Mouse (Mus musculus): ENCODE measurements around the gene Dedd2. TPM values are rescaled to one million over a fixed set of nuclear protein-coding genes. Genes with fewer than 3 reads are reported as not detected.
A peak's percentile ranks its signal among the peaks of the same experiment; 100 is the strongest.

The Dedd2 gene
- polyA plus RNA-seq, 1 experiment, result 2.5 TPM

- Histone ChIP-seq H3K27ac (ENCODE audit: insufficient read depth, low read length) (no peak overlapping the region), H3K4me3 (ENCODE audit: insufficient read depth, low read length) (no peak overlapping the region), H3K4me1 (ENCODE audit: control insufficient read depth, insufficient read depth, low read length) (no peaks in the 10 kb centered on the region)
- TF ChIP-seq CTCF (IDR thresholded peaks at IDR 0.05; ENCODE audit: borderline replicate concordance, insufficient read depth, low read length) (no peak), POLR2A (IDR thresholded peaks at IDR 0.05; ENCODE audit: low read depth, low read length) (no peak)
Measured at GRCm38 (mm10) chr7:25263968-25264870, 43.8 kb upstream of the Dedd2 start.

DNA sequence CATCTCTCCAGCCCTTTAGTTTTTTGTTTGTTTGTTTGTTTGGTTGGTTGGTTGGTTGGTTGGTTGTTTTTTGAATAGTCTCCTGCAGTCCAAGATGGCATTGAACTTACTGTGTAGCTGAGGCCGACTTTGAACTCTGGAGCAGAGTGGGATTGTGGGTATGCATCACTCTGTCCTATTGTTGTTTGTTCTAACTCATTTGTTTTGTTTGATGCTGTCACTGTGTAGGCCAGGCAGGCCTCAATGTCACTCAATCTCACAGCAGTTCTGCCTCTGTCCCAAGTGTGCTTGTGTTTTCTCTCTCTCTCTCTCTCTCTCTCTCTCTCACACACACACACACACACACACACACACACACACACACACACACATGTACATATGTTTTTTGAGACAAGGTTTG lies 41.5 kb upstream of the Dedd2 start:
- H3K4me1 ChIP-seq (ENCODE audit: control insufficient read depth, insufficient read depth, low read length), result no peaks in the 10 kb centered on the region
- no peak overlapping the region for H3K4me3 ChIP-seq (ENCODE audit: insufficient read depth, low read length)
- no peak overlapping the region for H3K27ac ChIP-seq (ENCODE audit: insufficient read depth, low read length)
- TF ChIP-seq CTCF (IDR thresholded peaks at IDR 0.05; ENCODE audit: borderline replicate concordance, insufficient read depth, low read length) (no peak), POLR2A (IDR thresholded peaks at IDR 0.05; ENCODE audit: low read depth, low read length) (no peak)

DNA sequence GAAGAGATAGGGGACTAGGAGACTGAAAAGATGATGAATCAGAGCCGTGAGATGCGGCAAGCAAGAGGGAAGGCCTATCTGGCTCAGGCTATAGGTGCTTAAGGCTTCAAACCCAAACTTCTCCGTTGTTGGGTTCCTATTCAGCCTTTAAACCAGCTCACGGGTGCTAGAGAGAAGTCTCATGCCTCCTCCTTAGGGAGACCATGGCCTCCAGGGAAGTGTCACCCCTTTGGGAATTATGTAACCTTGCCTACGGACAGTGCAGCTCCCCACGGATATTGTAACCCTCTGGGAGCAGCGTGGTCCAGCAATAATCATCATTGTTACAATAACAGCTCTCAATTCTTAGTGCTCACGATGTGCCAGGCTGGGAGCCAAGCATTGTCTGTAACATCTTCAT lies 31.4 kb upstream of the Dedd2 start:
- peak; percentile 48; the same call in 1 of the 2 replicates for TF ChIP-seq POLR2A (IDR thresholded peaks at IDR 0.05; ENCODE audit: low read depth, low read length)
- no peak for TF ChIP-seq CTCF (IDR thresholded peaks at IDR 0.05; ENCODE audit: borderline replicate concordance, insufficient read depth, low read length)
- Histone ChIP-seq H3K4me1 (ENCODE audit: control insufficient read depth, insufficient read depth, low read length) (no peaks in the 10 kb centered on the region), H3K4me3 (ENCODE audit: insufficient read depth, low read length) (peak overlapping the region; percentile 44; the same call in 1 of the 2 replicates), H3K27ac (ENCODE audit: insufficient read depth, low read length) (peak overlapping the region; percentile 93)

GRCm38 (mm10) chr7:25251071-25251791 lies 30.8 kb upstream of the Dedd2 start:
- H3K27ac ChIP-seq (ENCODE audit: insufficient read depth, low read length), result peak overlapping the region; percentile 93
- H3K4me1 ChIP-seq (ENCODE audit: control insufficient read depth, insufficient read depth, low read length), result 0 out of 2 replicates have a peak, but pooled peaks cover under 1% of the 10 kb centered on the region
- TF ChIP-seq CTCF (IDR thresholded peaks at IDR 0.05; ENCODE audit: borderline replicate concordance, insufficient read depth, low read length), result no peak
- TF ChIP-seq POLR2A (IDR thresholded peaks at IDR 0.05; ENCODE audit: low read depth, low read length), result peak; percentile 42
- peak overlapping the region; percentile 44 for H3K4me3 ChIP-seq (ENCODE audit: insufficient read depth, low read length)

GRCm38 (mm10) chr7:25250141-25250972 lies 29.9 kb upstream of the Dedd2 start, which contains the start of gene Erf:
TSS of gene Erf (minus strand) at chr7:25250761.
- TF ChIP-seq CTCF (IDR thresholded peaks at IDR 0.05; ENCODE audit: borderline replicate concordance, insufficient read depth, low read length), result no peak
- peak; percentile 83 for TF ChIP-seq POLR2A (IDR thresholded peaks at IDR 0.05; ENCODE audit: low read depth, low read length)
- H3K4me1 ChIP-seq (ENCODE audit: control insufficient read depth, insufficient read depth, low read length), result peaks cover 9% of the 10 kb centered on the region; the same call in 1 of the 2 replicates

DNA sequence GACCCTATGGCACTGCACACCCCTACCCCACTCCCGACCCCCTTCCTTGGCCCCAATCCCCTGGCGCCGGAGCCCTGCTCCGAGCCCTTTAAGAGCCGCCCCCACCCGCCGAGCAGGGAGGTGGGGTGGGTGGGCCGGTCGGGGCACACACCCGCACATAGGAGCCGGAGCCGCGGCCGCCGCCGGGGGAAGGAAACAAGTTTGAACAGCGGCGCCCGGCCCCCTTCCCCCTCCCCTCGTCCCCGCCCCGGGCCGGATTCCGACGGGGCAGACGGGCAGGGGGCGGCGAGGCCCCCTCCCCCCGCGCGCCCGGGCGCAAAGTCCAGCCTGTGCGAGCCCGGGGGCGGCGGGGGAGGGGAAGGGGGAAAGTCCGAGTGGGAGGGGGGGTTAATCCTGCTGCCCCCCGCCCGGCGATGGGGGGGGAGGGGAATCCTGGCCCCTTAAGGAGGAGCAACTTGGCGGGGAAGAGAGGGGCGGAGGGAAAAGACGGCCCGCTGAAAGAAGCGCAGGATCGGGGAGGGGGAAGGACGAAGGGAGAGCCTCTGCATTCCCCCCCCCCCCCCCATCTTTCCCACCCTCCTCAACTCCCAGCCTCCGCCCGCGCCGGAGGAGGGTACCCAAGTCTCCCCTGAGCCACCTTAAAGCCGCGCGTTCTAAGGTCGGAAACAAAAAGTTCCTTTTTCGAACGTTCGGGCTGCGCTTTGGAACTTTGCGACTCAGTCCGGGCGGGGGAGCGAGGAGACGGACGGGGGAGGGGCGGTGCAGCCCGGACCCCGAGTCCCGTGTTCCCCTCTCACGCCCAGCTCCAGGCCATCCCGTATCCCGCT lies 29.1 kb upstream of the Dedd2 start:
- Histone ChIP-seq H3K4me3 (ENCODE audit: insufficient read depth, low read length) (peak overlapping the region; percentile 79), H3K27ac (ENCODE audit: insufficient read depth, low read length) (peak overlapping the region; percentile 80), H3K4me1 (ENCODE audit: control insufficient read depth, insufficient read depth, low read length) (peaks cover 9% of the 10 kb centered on the region; the same call in 1 of the 2 replicates)
- TF ChIP-seq CTCF (IDR thresholded peaks at IDR 0.05; ENCODE audit: borderline replicate concordance, insufficient read depth, low read length), result no peak
- TF ChIP-seq POLR2A (IDR thresholded peaks at IDR 0.05; ENCODE audit: low read depth, low read length), result peak; percentile 41; the same call in 1 of the 2 replicates

More at GRCm38 (mm10) chr7:25250141-25250972, 29.9 kb upstream of the Dedd2 start, which contains the start of gene Erf:
- Histone ChIP-seq H3K27ac (ENCODE audit: insufficient read depth, low read length) (peak within 1 kb of the TSS; percentile 93), H3K4me3 (ENCODE audit: insufficient read depth, low read length) (peak within 1 kb of the TSS; percentile 79)

GRCm38 (mm10) chr7:25248846-25249313 lies 28.5 kb upstream of the Dedd2 start:
- peaks cover 9% of the 10 kb centered on the region; the same call in 1 of the 2 replicates for H3K4me1 ChIP-seq (ENCODE audit: control insufficient read depth, insufficient read depth, low read length)
- H3K4me3 ChIP-seq (ENCODE audit: insufficient read depth, low read length), result peak overlapping the region; percentile 79
- TF ChIP-seq CTCF (IDR thresholded peaks at IDR 0.05; ENCODE audit: borderline replicate concordance, insufficient read depth, low read length) (no peak), POLR2A (IDR thresholded peaks at IDR 0.05; ENCODE audit: low read depth, low read length) (no peak; the same call in 1 of the 2 replicates)
- peak overlapping the region; percentile 80 for H3K27ac ChIP-seq (ENCODE audit: insufficient read depth, low read length)

DNA sequence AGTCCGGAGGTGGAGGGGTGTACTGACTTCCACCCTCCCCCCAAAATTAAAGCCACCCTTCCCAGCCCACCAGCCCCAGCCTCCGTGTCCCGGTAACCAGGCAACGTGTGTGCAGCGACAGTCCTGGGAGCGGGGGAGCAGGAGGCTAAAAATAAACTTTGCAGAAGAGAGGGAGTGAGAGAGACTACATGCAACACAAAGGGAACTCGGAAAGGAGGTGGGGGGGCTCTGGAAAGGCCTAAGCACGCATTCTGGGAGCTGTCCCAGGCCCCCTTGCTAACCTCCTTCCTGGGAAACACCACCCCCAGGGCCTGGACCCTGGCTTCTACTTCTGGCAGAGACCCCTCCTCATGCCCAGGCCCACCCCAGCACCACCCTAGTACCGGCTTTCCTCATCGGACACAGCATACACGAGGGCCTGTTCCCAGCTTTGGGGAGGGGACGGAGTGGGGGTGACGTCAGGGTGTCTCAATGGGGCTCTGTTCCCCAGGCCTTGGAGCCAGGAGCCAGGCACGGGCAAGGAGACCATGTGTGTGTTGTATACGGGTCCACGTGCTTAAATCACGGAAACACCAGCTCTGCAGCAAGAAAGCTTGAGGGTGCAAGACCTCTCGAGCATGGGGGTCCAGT lies 27.7 kb upstream of the Dedd2 start:
- no peak for TF ChIP-seq POLR2A (IDR thresholded peaks at IDR 0.05; ENCODE audit: low read depth, low read length)
- no peak for TF ChIP-seq CTCF (IDR thresholded peaks at IDR 0.05; ENCODE audit: borderline replicate concordance, insufficient read depth, low read length)
- Histone ChIP-seq H3K27ac (ENCODE audit: insufficient read depth, low read length) (peak overlapping the region; percentile 44), H3K4me1 (ENCODE audit: control insufficient read depth, insufficient read depth, low read length) (peaks cover 9% of the 10 kb centered on the region; the same call in 1 of the 2 replicates), H3K4me3 (ENCODE audit: insufficient read depth, low read length) (peak overlapping the region; percentile 79)

Data from embryonic fibroblast, embryonic 13.5 days (primary cell).